ENCODE assay signal across 11 mouse cellular contexts in the genomic region with DNA sequence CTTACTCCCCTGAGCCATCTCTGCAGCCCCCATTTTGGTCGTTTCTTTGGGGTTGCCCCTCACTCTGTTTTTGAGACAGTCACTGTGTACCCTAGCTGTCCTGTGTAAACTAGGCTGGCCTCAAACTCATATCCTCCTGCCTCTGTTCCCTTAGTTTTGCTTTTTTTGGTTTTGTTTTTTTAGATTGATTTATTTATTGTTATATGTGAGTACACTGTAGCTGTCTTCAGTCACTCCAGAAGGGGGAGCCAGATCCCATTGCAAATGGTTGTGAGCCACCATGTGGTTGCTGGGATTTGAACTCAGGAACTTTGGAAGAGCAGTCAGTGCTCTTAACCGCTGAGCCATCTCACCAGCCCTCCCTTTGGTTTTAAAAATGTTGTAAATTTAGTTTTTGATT. TPM values are rescaled to one million over a fixed set of nuclear protein-coding genes. Genes with fewer than 3 reads are reported as not detected.
DNase-seq lines count a peak whose midpoint lies in the region; TF ChIP-seq lines count a peak whose summit lies in the region.
"Had no signal": no experiment of that assay in that cellular context is flagged by ENCODE, and none has a peak within 500 bp of the region (broad histone marks: within the 10 kb centered on the region; RNA-seq: fewer than 3 reads in every experiment).

No protein-coding gene starts in this region.

- H3K9ac ChIP-seq in ES-E14 (ENCODE audit: insufficient read depth, low read depth, low read length, poor library complexity, severe bottlenecking) = no peak overlapping the region

- DNase-seq in heart, postnatal 4 days = peak; percentile 54
- no peak for DNase-seq in heart, adult 9 months (ENCODE audit: low spot score in 2 of 2)
- DNase-seq in lung, postnatal 10 days = peak; percentile 56
- DNase-seq in lung, postnatal 36 days = no peak
- no peak for DNase-seq in ES-E14 (ENCODE audit: low read depth, low spot score)
- peak; percentile 58 for DNase-seq in naive thymus-derived CD4-positive, alpha-beta T cell, adult 2 months (ENCODE audit: low read depth)
- DNase-seq in gastrocnemius, postnatal 4 days (ENCODE audit: low spot score in 2 of 2) = no peak
- no peak for DNase-seq in ovary, adult 18-20 months (ENCODE audit: low spot score)
- DNase-seq: heart, postnatal 36 days; layer of hippocampus, adult 9-11 months; thymus, postnatal 25 days had no signal

- no peak overlapping the region for H3K27ac ChIP-seq in ES-E14 (ENCODE audit: insufficient read depth, low read depth, low read length, poor library complexity, severe bottlenecking)

- peaks cover 29% of the 10 kb centered on the region for H3K36me3 ChIP-seq in ES-E14 (ENCODE audit: control insufficient read depth, insufficient read depth, low read length, poor library complexity, severe bottlenecking)

- no peaks in the 10 kb centered on the region for H3K9me3 ChIP-seq in ES-E14 (ENCODE audit: control insufficient read depth, insufficient read depth, low read depth, low read length)

- no peak overlapping the region for H3K4me3 ChIP-seq in ES-E14 (ENCODE audit: insufficient read depth in 1 of 2, low read depth in 1 of 2, low read length in 2 of 2, poor library complexity in 1 of 2, severe bottlenecking in 1 of 2)

- in situ Hi-C loops in ES-E14 (cut with MboI; ENCODE audit: low sequenced_read_pairs in 2 of 2, unreplicated experiment in 2 of 2) = no loop called here

- no peaks in the 10 kb centered on the region for H3K4me1 ChIP-seq in ES-E14 (ENCODE audit: control insufficient read depth in 2 of 2, insufficient read depth in 2 of 2, low read length in 2 of 2, poor library complexity in 1 of 2)

TF ChIP-seq in ES-E14, 5 proteins besides CTCF, POLR2A, EP300 and RAD21:
- TF ChIP-seq ZNF384 (IDR thresholded peaks at IDR 0.05; ENCODE audit: low read depth, low read length) (peak; percentile 85), CHD2 (IDR thresholded peaks at IDR 0.05; ENCODE audit: low read depth, low read length) (no peak), ZC3H11A (IDR thresholded peaks at IDR 0.05; ENCODE audit: borderline replicate concordance, low read depth, low read length) (no peak), HCFC1 (IDR thresholded peaks at IDR 0.05; ENCODE audit: borderline replicate concordance, insufficient read depth, low read length) (no peak), MAFK (IDR thresholded peaks at IDR 0.05; ENCODE audit: insufficient read depth, low read depth, low read length) (no peak)
TF ChIP-seq in ES-E14: peak in this region for 1.

RNA-seq across cellular contexts. Expression of a gene that starts 4.4 kb away (rescaled TPM):
- 100 to 1,000 TPM; 641 to 660 TPM for total RNA-seq in heart, postnatal 4 days (2021)
- 2,643 and 2,912 TPM in 2 replicates for total RNA-seq in ES-E14 (2012; rRNA removed)
- total RNA-seq in gastrocnemius, postnatal 4 days (2021) = 100 to 1,000 TPM; 798 to 871 TPM

RNA-seq across cellular contexts. Expression of a gene that starts 10.6 kb away (rescaled TPM):
- under 1 TPM; 0.14 to 0.16 TPM for total RNA-seq in heart, postnatal 4 days (2021)
- total RNA-seq in ES-E14 (2012; rRNA removed) = 1.8 and 4.9 TPM in 2 replicates
- total RNA-seq in gastrocnemius, postnatal 4 days (2021) = 1 to 10 TPM in 1 of 2 experiments, under 1 TPM in 1; 0.80 to 2.4 TPM

RNA-seq across cellular contexts. Expression of a gene that starts 43.8 kb away (rescaled TPM):
- 10 to 100 TPM; 68.5 to 76.5 TPM for total RNA-seq in heart, postnatal 4 days (2021)
- total RNA-seq in ES-E14 (2012; rRNA removed) = 106 and 160 TPM in 2 replicates
- total RNA-seq in gastrocnemius, postnatal 4 days (2021) = 10 to 100 TPM; 61.0 to 63.2 TPM

RNA-seq across cellular contexts. Expression of a gene that starts 51.6 kb away (rescaled TPM):
- total RNA-seq in heart, postnatal 4 days (2021) = 1 to 10 TPM; 1.3 to 1.6 TPM
- total RNA-seq in ES-E14 (2012; rRNA removed) = 3.1 and 3.3 TPM in 2 replicates
- 10 to 100 TPM; 10.2 to 10.8 TPM for total RNA-seq in gastrocnemius, postnatal 4 days (2021)

Comparison
In these comparisons a context has a peak if more than half of its experiments do, and no peak if none do; other contexts are left out.
1. DNase-seq: peak in heart, postnatal 4 days (single experiment), lung, postnatal 10 days (single experiment) and naive thymus-derived CD4-positive, alpha-beta T cell, adult 2 months (single experiment); none in heart, adult 9 months (0 of 2), lung, postnatal 36 days (single experiment), ES-E14 (single experiment), gastrocnemius, postnatal 4 days (0 of 2) and ovary, adult 18-20 months (single experiment).